Mouse (Mus musculus) liver, embryonic 13.5 days (tissue): ENCODE data around the gene Ccn6. TPM values are rescaled to one million over a fixed set of nuclear protein-coding genes. Genes with fewer than 3 reads are reported as not detected.
A peak's percentile ranks its signal among the peaks of the same experiment; 100 is the strongest.

Experiments used
- ATAC-seq: fragments of 200-750 bp; cut with Nextera tagmentation; 2 replicates; pipeline ENCODE4 v1.8.0; 2017; ENCODE audit warnings: low read depth, mild to moderate bottlenecking, moderate number of reproducible peaks, moderate library complexity
- DNase-seq: peaks from one replicate; pipeline ENCODE4 v3.0.0; 2022
- H3K27ac ChIP-seq: fragments of 300-500 bp; sonication (generic); 2 replicates; pipeline ENCODE4 v1.5.1; 2015; ENCODE audit warnings: moderate library complexity, mild to moderate bottlenecking, inconsistent platforms
- H3K27me3 ChIP-seq: fragments of 300-500 bp; sonication (generic); 2 replicates; pipeline ENCODE4 v1.6.1; 2015; ENCODE audit warnings: mild to moderate bottlenecking, inconsistent platforms
- H3K36me3 ChIP-seq: fragments of 300-500 bp; sonication (generic); 2 replicates; pipeline ENCODE4 v1.6.1; 2015; ENCODE audit warnings: mild to moderate bottlenecking, inconsistent platforms
- H3K4me1 ChIP-seq: fragments of 300-500 bp; sonication (generic); replicated peaks from 2 replicates; pipeline ENCODE4 v1.6.1; 2015; ENCODE audit warnings: inconsistent platforms
- H3K4me2 ChIP-seq: fragments of 300-500 bp; sonication (generic); 2 replicates; pipeline ENCODE4 v1.6.1; 2015; ENCODE audit warnings: inconsistent platforms, mild to moderate bottlenecking, moderate library complexity
- H3K4me3 ChIP-seq: fragments of 300-500 bp; sonication (generic); replicated peaks from 2 replicates; pipeline ENCODE4 v1.5.1; 2015; ENCODE audit warnings: mild to moderate bottlenecking, inconsistent platforms
- H3K9ac ChIP-seq: fragments of 300-500 bp; sonication (generic); 2 replicates; pipeline ENCODE4 v1.6.1; 2015; ENCODE audit warnings: mild to moderate bottlenecking, inconsistent platforms
- H3K9me3 ChIP-seq: fragments of 300-500 bp; sonication (generic); replicated peaks from 2 replicates; pipeline ENCODE4 v1.6.1; 2016; ENCODE audit warnings: inconsistent platforms
- WGBS: fragments of 180-500 bp; shearing (Covaris S2); methylation state at CpG from one replicate; pipeline ENCODE4 v1.1.7; 2015; ENCODE audit not compliant: insufficient replicate concordance; 5-methylcytosine and 5-hydroxymethylcytosine counted together
- polyA plus RNA-seq: library from polyadenylated mRNA; unstranded; fragments of >200 nt; fragmentation: Nextera tagmentation; extraction: Ambion mirVana; gene quantifications from 2 replicates; pipeline ENCODE4 v1.2.1, GENCODE M21; 2015

The Ccn6 gene
- polyA plus RNA-seq, 1 experiment from 2014 or later: 0.13 TPM

GRCm38 (mm10) chr10:39173077-39173476, 9.5 kb upstream of the Ccn6 start:
- Histone ChIP-seq H3K4me3 (no peak overlapping the region), H3K9ac (no peak overlapping the region), H3K4me1 (peaks cover 37% of the 10 kb centered on the region), H3K4me2 (peak overlapping the region; percentile 38), H3K27me3 (peaks cover 10% of the 10 kb centered on the region; the same call in 1 of the 2 replicates), H3K9me3 (no peaks in the 10 kb centered on the region), H3K27ac (no peak overlapping the region), H3K36me3 (no peaks in the 10 kb centered on the region)
- 23% methylated on average over 13 of the region's 13 CpGs for WGBS
- DNase-seq (no peak), ATAC-seq (no peak)

- H3K36me3 ChIP-seq: no peaks in the 10 kb centered on the region
- 54% methylated on average over 6 of the region's 6 CpGs for WGBS
- ATAC-seq (no peak), DNase-seq (no peak)
- peaks cover 13% of the 10 kb centered on the region; the same call in 1 of the 2 replicates for H3K27me3 ChIP-seq
- H3K9ac ChIP-seq: no peak overlapping the region
- no peak overlapping the region for H3K4me3 ChIP-seq
- H3K4me2 ChIP-seq: peak overlapping the region; percentile 38
- no peaks in the 10 kb centered on the region for H3K9me3 ChIP-seq
- peaks cover 37% of the 10 kb centered on the region for H3K4me1 ChIP-seq
- no peak overlapping the region; the same call in 1 of the 2 replicates for H3K27ac ChIP-seq
Measured at GRCm38 (mm10) chr10:39172540-39172931, 8.9 kb upstream of the Ccn6 start.

GRCm38 (mm10) chr10:39171603-39172539, 8.3 kb upstream of the Ccn6 start:
- DNase-seq: peak; percentile 73
- WGBS: 18% methylated on average over 26 of the region's 26 CpGs
- peak; percentile 70 for ATAC-seq
- Histone ChIP-seq H3K9me3 (no peaks in the 10 kb centered on the region), H3K4me1 (peaks cover 37% of the 10 kb centered on the region), H3K9ac (no peak overlapping the region), H3K4me3 (peak overlapping the region; percentile 50), H3K36me3 (no peaks in the 10 kb centered on the region), H3K4me2 (peak overlapping the region; percentile 70), H3K27me3 (peaks cover 18% of the 10 kb centered on the region), H3K27ac (no peak overlapping the region)

- Histone ChIP-seq H3K36me3 (no peaks in the 10 kb centered on the region), H3K9ac (no peak overlapping the region), H3K9me3 (no peaks in the 10 kb centered on the region), H3K4me1 (peaks cover 37% of the 10 kb centered on the region), H3K27me3 (peaks cover 25% of the 10 kb centered on the region), H3K4me3 (peak overlapping the region; percentile 50), H3K27ac (no peak overlapping the region), H3K4me2 (peak overlapping the region; percentile 70)
- under 1% methylated on average over 19 of the region's 19 CpGs for WGBS
- DNase-seq (peak; percentile 76), ATAC-seq (peak; percentile 80)
Measured at GRCm38 (mm10) chr10:39171134-39171533, 7.5 kb upstream of the Ccn6 start.

DNA sequence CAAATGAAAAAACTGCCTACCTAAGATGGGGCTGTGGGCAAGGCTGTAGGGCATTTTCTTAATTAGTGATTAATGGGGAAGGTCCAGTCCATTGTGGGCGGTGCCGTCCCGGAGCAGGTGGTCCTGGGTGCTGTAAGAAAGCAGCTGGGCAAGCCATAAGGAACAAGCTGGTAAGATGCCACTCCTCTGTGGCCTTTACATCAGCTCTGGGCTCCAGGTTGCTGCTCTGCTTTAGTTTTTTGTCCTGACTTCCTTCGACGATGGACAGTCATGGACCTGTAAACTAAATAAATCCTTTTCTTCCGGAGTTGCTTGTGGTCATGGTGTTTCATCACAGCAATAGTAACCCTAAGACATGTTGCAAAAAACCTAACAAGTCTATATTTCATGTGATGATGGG, 7.1 kb upstream of the Ccn6 start:
- H3K4me2 ChIP-seq: peak overlapping the region; percentile 70
- DNase-seq: no peak
- H3K27ac ChIP-seq: no peak overlapping the region
- H3K9ac ChIP-seq: no peak overlapping the region
- H3K36me3 ChIP-seq: no peaks in the 10 kb centered on the region
- H3K27me3 ChIP-seq: peaks cover 29% of the 10 kb centered on the region
- no peak overlapping the region for H3K4me3 ChIP-seq
- WGBS: 9% methylated on average over 6 of the region's 6 CpGs
- ATAC-seq: no peak
- H3K9me3 ChIP-seq: no peaks in the 10 kb centered on the region
- H3K4me1 ChIP-seq: peaks cover 37% of the 10 kb centered on the region

DNA sequence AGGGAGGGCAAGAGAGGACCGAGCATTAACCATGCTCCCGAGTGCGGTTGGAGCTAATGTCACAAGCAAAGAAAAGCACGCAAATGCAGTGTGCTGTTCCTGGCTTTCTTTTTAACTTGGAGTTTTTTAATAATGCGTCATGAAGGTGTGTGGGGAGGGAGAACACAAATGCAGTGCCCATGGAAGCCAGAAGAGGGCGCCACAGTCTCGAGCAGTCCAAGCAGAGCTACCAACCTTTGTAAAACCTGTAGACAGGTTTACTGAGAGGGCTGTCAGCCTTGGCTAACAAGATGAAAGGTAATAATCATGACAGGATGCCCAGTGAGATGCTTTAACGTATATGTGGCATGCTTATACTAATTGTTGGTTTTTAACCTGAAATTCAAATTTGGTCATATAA, 6.6 kb upstream of the Ccn6 start:
- Histone ChIP-seq H3K36me3 (no peaks in the 10 kb centered on the region), H3K4me2 (no peak overlapping the region), H3K27ac (no peak overlapping the region), H3K4me1 (peaks cover 35% of the 10 kb centered on the region), H3K9me3 (no peaks in the 10 kb centered on the region), H3K27me3 (peaks cover 34% of the 10 kb centered on the region), H3K9ac (no peak overlapping the region), H3K4me3 (no peak overlapping the region)
- 9% methylated on average over 8 of the region's 8 CpGs for WGBS
- DNase-seq (peak; percentile 34), ATAC-seq (no peak)

DNA sequence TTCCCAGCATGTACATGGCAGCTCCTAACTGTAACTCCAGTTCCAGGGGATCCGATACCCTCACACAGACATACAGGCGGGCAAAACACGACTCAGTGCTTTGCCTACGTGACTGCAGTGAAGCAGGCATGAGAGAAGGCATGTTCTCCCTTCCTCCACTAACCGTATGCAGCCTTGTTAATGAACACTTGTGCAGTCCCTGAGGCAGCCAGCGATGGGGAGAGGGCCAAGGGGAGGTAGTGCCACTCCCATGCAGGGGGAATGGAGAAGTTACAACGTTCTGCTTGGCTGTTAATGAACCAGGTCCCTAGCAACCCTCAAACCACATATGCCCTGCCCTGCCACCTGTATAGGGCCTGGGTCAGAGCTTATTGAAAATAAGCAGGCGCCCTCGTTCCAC, 6.0 kb upstream of the Ccn6 start:
- no peak overlapping the region for H3K27ac ChIP-seq
- H3K9ac ChIP-seq: no peak overlapping the region
- WGBS: 38% methylated on average over 9 of the region's 9 CpGs
- H3K9me3 ChIP-seq: no peaks in the 10 kb centered on the region
- H3K4me2 ChIP-seq: no peak overlapping the region
- H3K4me1 ChIP-seq: peaks cover 30% of the 10 kb centered on the region
- ATAC-seq (no peak), DNase-seq (no peak)
- no peak overlapping the region for H3K4me3 ChIP-seq
- no peaks in the 10 kb centered on the region for H3K36me3 ChIP-seq
- H3K27me3 ChIP-seq: peaks cover 39% of the 10 kb centered on the region

GRCm38 (mm10) chr10:39167611-39168010, 4.0 kb upstream of the Ccn6 start:
- no peak for DNase-seq
- Histone ChIP-seq H3K4me3 (no peak overlapping the region), H3K9ac (no peak overlapping the region), H3K36me3 (no peaks in the 10 kb centered on the region), H3K4me2 (no peak overlapping the region), H3K27me3 (peaks cover 41% of the 10 kb centered on the region), H3K4me1 (peaks cover 22% of the 10 kb centered on the region), H3K27ac (no peak overlapping the region), H3K9me3 (no peaks in the 10 kb centered on the region)
- ATAC-seq: no peak
- 63% methylated on average over 11 of the region's 11 CpGs for WGBS

GRCm38 (mm10) chr10:39165632-39166115, 2.1 kb upstream of the Ccn6 start:
- Histone ChIP-seq H3K36me3 (no peaks in the 10 kb centered on the region), H3K9me3 (no peaks in the 10 kb centered on the region), H3K4me3 (no peak overlapping the region), H3K27me3 (peaks cover 41% of the 10 kb centered on the region), H3K9ac (no peak overlapping the region), H3K4me2 (no peak overlapping the region), H3K27ac (no peak overlapping the region), H3K4me1 (peaks cover 5% of the 10 kb centered on the region; the same call in 1 of the 2 replicates)
- ATAC-seq: no peak
- WGBS: 27% methylated on average over 11 of the region's 11 CpGs
- DNase-seq: no peak

GRCm38 (mm10) chr10:39162666-39163484, 719 bp downstream of the Ccn6 start:
- peak overlapping the region; percentile 40; the same call in 1 of the 2 replicates for H3K4me2 ChIP-seq
- H3K27ac ChIP-seq: no peak overlapping the region

DNA sequence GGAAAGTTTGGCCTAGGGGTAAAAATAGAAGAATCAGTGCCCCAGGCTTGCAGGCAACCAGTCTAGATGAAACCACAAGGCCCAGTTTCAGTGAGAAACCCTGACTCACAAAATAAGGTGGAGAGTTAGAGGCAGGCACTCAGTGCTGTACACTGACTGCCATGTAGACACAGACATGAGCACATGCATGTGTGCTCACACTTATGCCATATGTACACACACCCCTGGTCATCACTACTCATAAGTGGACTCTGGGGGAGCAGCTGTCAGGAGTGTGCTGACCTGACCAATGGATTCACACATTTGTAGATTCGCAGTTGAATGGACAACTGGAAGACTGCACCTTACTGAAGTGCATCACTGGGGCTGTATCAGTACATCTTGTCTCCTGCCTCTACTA, 2.2 kb downstream of the Ccn6 start:
- peaks cover 19% of the 10 kb centered on the region for H3K27me3 ChIP-seq
- no peak for ATAC-seq

More at GRCm38 (mm10) chr10:39162666-39163484, 719 bp downstream of the Ccn6 start:
- 47% methylated on average over 18 of the region's 18 CpGs for WGBS
- DNase-seq (no peak), ATAC-seq (no peak)
- Histone ChIP-seq H3K9me3 (no peaks in the 10 kb centered on the region), H3K9ac (no peak overlapping the region), H3K4me1 (no peaks in the 10 kb centered on the region), H3K4me3 (no peak overlapping the region), H3K36me3 (no peaks in the 10 kb centered on the region), H3K27me3 (peaks cover 31% of the 10 kb centered on the region)

More for the DNA sequence above, 2.2 kb downstream of the Ccn6 start:
- DNase-seq: no peak
- Histone ChIP-seq H3K27ac (no peak overlapping the region), H3K4me2 (no peak overlapping the region), H3K4me3 (no peak overlapping the region), H3K4me1 (no peaks in the 10 kb centered on the region), H3K36me3 (no peaks in the 10 kb centered on the region), H3K9me3 (no peaks in the 10 kb centered on the region), H3K9ac (no peak overlapping the region)
- 71% methylated on average over 1 of the region's 1 CpGs for WGBS
